Mouse (Mus musculus) limb, embryonic 11.5 days (tissue): ENCODE results near the gene Smad6. TPM values are rescaled to one million over a fixed set of nuclear protein-coding genes. Genes with fewer than 3 reads are reported as not detected.

ENCODE experiments used
- ATAC-seq: fragments of 200-750 bp; cut with Nextera tagmentation; 2 replicates; pipeline ENCODE4 v1.8.0; 2017; ENCODE audit warnings: low read depth; ENCODE audit not compliant: insufficient number of reproducible peaks, low FRiP score, low TSS enrichment
- DNase-seq: peaks from one replicate; pipeline ENCODE4 v3.0.0-alpha.2; 2015; ENCODE audit warnings: low spot score
- H3K27ac ChIP-seq: fragments of 300-500 bp; sonication (generic); replicated peaks from 2 replicates; pipeline ENCODE4 v1.5.1; 2014; ENCODE audit warnings: low read depth, mild to moderate bottlenecking, low read length
- H3K27me3 ChIP-seq: fragments of 300-500 bp; sonication (generic); 2 replicates; pipeline ENCODE4 v1.6.1; 2014; ENCODE audit warnings: mild to moderate bottlenecking, low read length, mixed read lengths; ENCODE audit not compliant: control insufficient read depth, insufficient read depth
- H3K36me3 ChIP-seq: fragments of 300-500 bp; sonication (generic); 2 replicates; pipeline ENCODE4 v1.6.1; 2014; ENCODE audit warnings: mild to moderate bottlenecking, low read length, moderate library complexity, mixed read lengths; ENCODE audit not compliant: control insufficient read depth, insufficient read depth
- H3K4me1 ChIP-seq: fragments of 300-500 bp; sonication (generic); 2 replicates; pipeline ENCODE4 v1.6.1; 2014; ENCODE audit warnings: low read length, mixed read lengths; ENCODE audit not compliant: control insufficient read depth, insufficient read depth
- H3K4me2 ChIP-seq: fragments of 300-500 bp; sonication (generic); 2 replicates; pipeline ENCODE4 v1.6.1; 2014; ENCODE audit warnings: low read depth, mild to moderate bottlenecking, moderate library complexity; ENCODE audit not compliant: severe bottlenecking
- H3K4me3 ChIP-seq: fragments of 300-500 bp; sonication (generic); 2 replicates; pipeline ENCODE4 v1.5.1; 2014; ENCODE audit warnings: low read depth, low read length
- H3K9ac ChIP-seq: fragments of 300-500 bp; sonication (generic); 2 replicates; pipeline ENCODE4 v1.6.1; 2014; ENCODE audit warnings: mild to moderate bottlenecking, low read length
- H3K9me3 ChIP-seq: fragments of 300-500 bp; sonication (generic); 2 replicates; pipeline ENCODE4 v1.6.1; 2016; ENCODE audit warnings: low read length; ENCODE audit not compliant: control insufficient read depth
- WGBS: fragments of 180-500 bp; shearing (Covaris S2); extraction: QIAGEN DNeasy Blood & Tissue Kit; methylation state at CpG from one replicate; pipeline ENCODE4 v1.1.7; 2014; 5-methylcytosine and 5-hydroxymethylcytosine counted together
- polyA plus RNA-seq: library from polyadenylated mRNA; unstranded; fragments of >200 nt; fragmentation: Nextera tagmentation; extraction: Ambion mirVana; gene quantifications from 2 replicates; pipeline ENCODE4 v1.2.1, GENCODE M21; 2014

The Smad6 gene
- polyA plus RNA-seq, 1 experiment from 2014 or later = 12.3 TPM

DNA sequence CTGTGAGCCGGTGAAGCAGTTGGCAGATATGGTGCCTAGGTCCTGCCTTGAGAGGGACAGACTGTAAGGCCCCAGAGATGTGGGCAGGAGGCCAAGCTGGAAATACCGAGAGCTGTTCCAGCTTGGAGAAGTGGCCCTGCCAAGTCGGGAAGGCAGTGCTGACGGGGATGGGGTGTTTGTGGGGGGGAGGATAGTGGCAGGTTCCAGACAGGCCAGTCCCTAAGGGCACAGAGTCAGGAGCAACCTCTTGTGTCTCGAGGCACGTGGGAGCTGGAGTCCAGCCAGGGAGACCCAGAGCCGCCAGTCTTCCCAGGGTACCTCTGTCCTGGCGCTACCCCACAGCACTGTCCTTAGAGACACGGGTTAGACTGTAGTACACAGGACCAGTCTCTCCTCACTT, 53.3 kb downstream of the Smad6 start:
- Histone ChIP-seq H3K27ac (0 out of 2 replicates have a peak overlapping the region, but pooled peaks have one; percentile 14), H3K4me3 (no peak overlapping the region), H3K9ac (no peak overlapping the region), H3K36me3 (no peaks in the 10 kb centered on the region), H3K4me2 (no peak overlapping the region), H3K27me3 (no peaks in the 10 kb centered on the region), H3K4me1 (peaks cover 47% of the 10 kb centered on the region), H3K9me3 (no peaks in the 10 kb centered on the region)
- DNase-seq (no peak), ATAC-seq (no peak)
- WGBS = 77% methylated on average over 9 of the region's 9 CpGs

DNA sequence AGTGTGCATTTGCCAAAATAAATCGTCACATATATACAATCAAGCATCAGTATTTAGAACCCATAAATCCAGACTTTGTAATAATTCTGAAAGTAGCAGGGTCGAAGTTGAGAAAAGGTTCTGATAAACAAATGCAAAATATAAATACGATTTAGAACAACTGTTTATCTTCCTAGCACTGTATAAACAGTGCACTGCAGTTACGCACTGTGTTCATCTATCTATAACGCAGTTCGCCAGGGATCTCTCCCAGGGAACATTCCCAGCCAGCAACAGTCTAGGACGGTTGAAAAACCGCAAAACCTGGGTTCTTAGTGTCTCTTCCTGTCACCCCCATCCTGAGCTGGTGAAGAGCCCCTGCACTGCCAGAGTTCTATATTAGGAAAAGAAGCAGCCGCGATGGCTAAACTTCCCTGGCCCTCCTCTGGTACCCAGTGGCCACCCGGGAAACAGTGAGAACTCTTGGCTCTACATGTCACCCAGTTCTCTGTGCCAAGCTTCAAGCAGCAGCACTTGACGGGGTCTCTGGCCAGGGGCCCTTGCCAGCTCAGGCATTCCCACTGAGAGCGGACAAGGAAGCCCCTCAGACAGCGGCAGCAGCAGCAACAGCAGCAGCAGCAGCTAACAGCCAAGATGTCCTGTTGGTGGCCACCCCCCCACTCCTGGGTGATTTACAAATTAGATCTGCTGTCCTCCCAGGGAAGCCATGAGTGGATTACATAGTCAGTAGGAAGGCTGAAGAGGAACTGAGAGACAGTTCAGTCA, 54.3 kb downstream of the Smad6 start:
- ATAC-seq = no peak
- no peak for DNase-seq
- Histone ChIP-seq H3K4me2 (no peak overlapping the region), H3K36me3 (no peaks in the 10 kb centered on the region), H3K9me3 (no peaks in the 10 kb centered on the region), H3K27me3 (no peaks in the 10 kb centered on the region), H3K4me1 (peaks cover 51% of the 10 kb centered on the region), H3K4me3 (no peak overlapping the region), H3K9ac (no peak overlapping the region), H3K27ac (no peak overlapping the region)
- WGBS = 87% methylated on average over 14 of the region's 14 CpGs

DNA sequence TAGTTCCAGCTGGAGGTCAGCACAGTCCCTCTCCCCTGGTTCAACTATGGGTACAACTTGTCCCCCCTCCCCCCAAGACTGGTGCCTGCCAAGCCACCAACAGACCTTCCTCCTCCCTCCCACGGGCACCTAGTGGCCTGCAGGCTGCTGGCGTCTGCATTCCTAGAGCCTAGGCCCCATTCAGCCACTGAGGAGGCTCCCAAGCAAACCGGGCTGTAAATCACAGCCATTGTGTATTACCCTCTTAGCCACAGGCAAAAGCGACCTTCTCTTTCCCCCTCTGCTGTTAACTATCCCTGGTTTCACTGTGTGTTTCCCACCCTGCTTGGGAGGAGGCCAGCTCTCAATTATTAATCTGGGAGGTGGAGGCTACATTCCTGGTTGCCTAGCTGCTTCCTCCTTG, 56.3 kb downstream of the Smad6 start:
- Histone ChIP-seq H3K4me1 (peaks cover 58% of the 10 kb centered on the region), H3K27ac (no peak overlapping the region), H3K36me3 (no peaks in the 10 kb centered on the region), H3K4me3 (no peak overlapping the region), H3K9me3 (no peaks in the 10 kb centered on the region), H3K9ac (no peak overlapping the region), H3K4me2 (no peak overlapping the region), H3K27me3 (no peaks in the 10 kb centered on the region)
- WGBS = 4% methylated on average over 4 of the region's 4 CpGs
- ATAC-seq (no peak), DNase-seq (peak; percentile 49)

DNA sequence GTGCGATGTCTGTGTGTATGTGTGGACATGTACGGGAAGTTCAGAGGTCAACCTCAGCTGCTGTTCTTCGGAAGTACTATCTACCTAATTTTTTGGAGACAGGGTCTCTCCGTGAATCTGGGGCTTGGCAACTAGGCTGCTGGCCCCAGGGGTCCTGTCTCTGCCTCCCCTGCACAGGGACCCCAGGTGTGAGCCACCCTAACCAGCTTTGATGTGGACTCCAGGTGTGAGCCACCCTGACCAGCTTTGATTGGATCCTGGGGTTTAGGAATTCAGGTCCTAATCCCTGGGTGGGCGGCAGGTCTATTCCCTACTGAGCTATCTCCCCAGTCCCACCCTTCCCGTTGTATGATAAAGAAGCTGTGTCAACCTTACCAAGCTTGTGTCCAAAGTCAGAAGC, 60.0 kb downstream of the Smad6 start:
- no peak for DNase-seq
- Histone ChIP-seq H3K4me3 (no peak overlapping the region), H3K27ac (no peak overlapping the region), H3K9ac (no peak overlapping the region), H3K4me2 (no peak overlapping the region), H3K4me1 (peaks cover 78% of the 10 kb centered on the region), H3K9me3 (no peaks in the 10 kb centered on the region), H3K36me3 (no peaks in the 10 kb centered on the region), H3K27me3 (no peaks in the 10 kb centered on the region)
- 56% methylated on average over 6 of the region's 6 CpGs for WGBS
- no peak for ATAC-seq

GRCm38 (mm10) chr9:63960829-63961185, 61.1 kb downstream of the Smad6 start:
- H3K36me3 ChIP-seq = no peaks in the 10 kb centered on the region
- peak overlapping the region; percentile 36 for H3K4me2 ChIP-seq
- ATAC-seq (no peak), DNase-seq (no peak)
- H3K4me1 ChIP-seq = peaks cover 80% of the 10 kb centered on the region
- H3K4me3 ChIP-seq = no peak overlapping the region
- H3K9ac ChIP-seq = peak overlapping the region; percentile 22; the same call in 1 of the 2 replicates
- H3K27me3 ChIP-seq = no peaks in the 10 kb centered on the region
- no peaks in the 10 kb centered on the region for H3K9me3 ChIP-seq
- H3K27ac ChIP-seq = peak overlapping the region; percentile 94
- WGBS = 6% methylated on average over 4 of the region's 4 CpGs

DNA sequence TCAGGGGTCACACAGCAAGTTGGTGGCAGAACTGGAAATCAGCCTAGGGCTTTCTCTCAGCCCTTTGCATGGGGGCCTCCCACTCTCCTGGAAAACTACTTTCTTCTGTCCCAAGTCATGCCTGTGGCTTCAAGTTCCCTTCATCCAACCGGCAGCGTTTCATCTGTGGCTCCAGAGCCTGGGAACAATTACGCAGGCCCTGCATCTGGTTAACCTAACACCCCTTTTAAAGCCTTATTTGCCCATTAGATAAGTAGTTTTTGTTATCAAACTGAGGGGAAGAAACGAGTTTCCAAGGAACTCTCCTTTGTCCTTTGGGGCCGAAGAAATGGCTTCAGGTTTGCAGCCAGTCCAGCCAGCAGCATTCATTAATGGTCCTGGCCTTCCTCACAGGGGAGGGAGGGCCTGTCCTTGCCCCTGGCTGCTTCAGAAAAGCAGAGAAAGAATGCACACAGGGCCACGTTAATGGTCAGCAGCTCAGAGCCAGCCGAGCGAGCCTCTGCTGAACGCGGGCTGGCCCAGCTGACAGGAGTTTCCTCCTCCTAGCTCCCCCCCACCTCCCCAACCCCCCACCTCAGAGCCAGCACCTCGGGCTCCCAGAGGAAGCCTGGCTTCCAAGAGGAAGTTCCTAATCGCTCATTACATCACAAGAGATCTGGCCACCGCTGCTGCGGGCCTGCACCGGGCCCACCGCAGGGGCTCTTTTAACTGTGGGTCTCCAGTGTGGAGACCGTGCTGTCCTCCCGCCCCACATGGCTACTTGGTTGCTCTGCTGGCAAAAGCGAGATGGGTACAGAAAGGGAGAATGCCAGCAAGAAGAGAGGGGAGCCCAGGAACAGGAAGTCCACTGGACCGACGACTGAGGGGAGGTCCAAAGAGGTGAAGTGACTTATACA, 61.7 kb downstream of the Smad6 start:
- Histone ChIP-seq H3K9me3 (no peaks in the 10 kb centered on the region), H3K4me1 (peaks cover 73% of the 10 kb centered on the region), H3K27me3 (no peaks in the 10 kb centered on the region), H3K27ac (peak overlapping the region; percentile 94), H3K4me2 (peak overlapping the region; percentile 36), H3K36me3 (no peaks in the 10 kb centered on the region), H3K9ac (peak overlapping the region; percentile 49), H3K4me3 (no peak overlapping the region)
- DNase-seq = peak; percentile 80
- 0% methylated on average over 21 of the region's 21 CpGs for WGBS
- ATAC-seq = no peak

DNA sequence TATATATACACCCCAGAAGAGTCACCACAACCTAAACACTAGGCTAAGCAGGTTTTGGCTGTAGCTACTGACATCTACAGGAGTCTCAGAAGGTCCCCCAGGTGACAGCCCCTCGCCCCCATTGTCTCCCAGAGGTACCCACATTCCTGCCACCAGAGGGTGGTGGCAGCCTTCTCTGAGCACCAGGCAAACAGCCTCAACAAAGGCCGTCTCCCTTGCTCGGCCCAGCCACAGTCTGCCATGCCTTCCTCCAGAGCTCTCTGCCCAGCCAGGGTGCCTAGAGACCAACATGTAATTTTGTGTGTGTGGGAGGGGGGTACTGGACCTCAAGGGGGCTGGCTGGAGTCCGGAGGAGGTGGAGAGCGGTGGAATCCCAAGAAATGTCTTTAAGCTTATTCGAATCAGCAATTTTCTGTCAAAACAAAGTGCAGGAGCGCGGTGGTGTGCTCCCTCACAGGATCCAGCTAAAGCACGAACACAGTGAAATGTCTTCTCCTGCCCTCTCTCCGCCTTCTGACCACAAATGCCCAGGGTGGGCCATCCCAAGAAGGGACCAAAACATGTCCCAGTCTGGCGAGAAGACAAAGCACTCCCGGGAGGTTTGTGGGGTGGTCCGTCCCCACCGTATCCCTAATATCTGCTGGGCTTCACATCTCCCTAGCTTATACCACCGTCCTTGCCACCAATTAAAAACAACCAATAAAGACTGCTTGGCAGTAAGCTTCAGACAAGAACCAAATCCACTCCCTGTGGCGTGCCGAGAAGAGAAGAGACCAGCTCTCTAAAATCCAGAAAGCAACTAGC, 62.5 kb downstream of the Smad6 start:
- no peaks in the 10 kb centered on the region for H3K36me3 ChIP-seq
- 12% methylated on average over 17 of the region's 17 CpGs for WGBS
- H3K27ac ChIP-seq = peak overlapping the region; percentile 94
- H3K4me1 ChIP-seq = peaks cover 67% of the 10 kb centered on the region
- peak overlapping the region; percentile 36; the same call in 1 of the 2 replicates for H3K4me2 ChIP-seq
- no peaks in the 10 kb centered on the region for H3K27me3 ChIP-seq
- H3K9ac ChIP-seq = peak overlapping the region; percentile 49
- no peaks in the 10 kb centered on the region for H3K9me3 ChIP-seq
- ATAC-seq = no peak
- peak; percentile 88 for DNase-seq
- no peak overlapping the region for H3K4me3 ChIP-seq
